Mouse (Mus musculus) lung, postnatal 0 days (tissue): ENCODE measurements around the gene Donson. TPM values are rescaled to one million over a fixed set of nuclear protein-coding genes. Genes with fewer than 3 reads are reported as not detected.

Source experiments
- ATAC-seq: fragments of 200-750 bp; cut with Nextera tagmentation; 2 replicates; pipeline ENCODE4 v1.8.0; 2017; ENCODE audit warnings: moderate library complexity
- DNase-seq: peaks from one replicate; pipeline ENCODE4 v3.0.0-alpha.2; 2016; ENCODE audit warnings: low spot score
- H3K27ac ChIP-seq: fragments of 300-500 bp; sonication (generic); 2 replicates; pipeline ENCODE4 v1.5.1; 2014; ENCODE audit warnings: antibody characterized with exemption, mild to moderate bottlenecking, low read length, mixed read lengths
- H3K27me3 ChIP-seq: fragments of 300-500 bp; sonication (generic); replicated peaks from 2 replicates; pipeline ENCODE4 v1.6.1; 2014; ENCODE audit warnings: low read length, mixed read lengths; ENCODE audit not compliant: insufficient read depth
- H3K36me3 ChIP-seq: fragments of 300-500 bp; sonication (generic); 2 replicates; pipeline ENCODE4 v1.6.1; 2014; ENCODE audit warnings: low read length, mixed read lengths; ENCODE audit not compliant: insufficient read depth
- H3K4me1 ChIP-seq: fragments of 300-500 bp; sonication (generic); 2 replicates; pipeline ENCODE4 v1.6.1; 2014; ENCODE audit warnings: antibody characterized with exemption, low read depth, low read length, mixed read lengths; ENCODE audit not compliant: insufficient read depth
- H3K4me2 ChIP-seq: fragments of 300-500 bp; sonication (generic); replicated peaks from 2 replicates; pipeline ENCODE4 v1.6.1; 2014; ENCODE audit warnings: low read depth, mild to moderate bottlenecking, low read length, moderate library complexity, mixed read lengths
- H3K4me3 ChIP-seq: fragments of 300-500 bp; sonication (generic); 2 replicates; pipeline ENCODE4 v1.5.1; 2014; ENCODE audit warnings: low read depth, low read length
- H3K9ac ChIP-seq: fragments of 300-500 bp; sonication (generic); replicated peaks from 2 replicates; pipeline ENCODE4 v1.6.1; 2014; ENCODE audit warnings: low read depth, mild to moderate bottlenecking
- H3K9me3 ChIP-seq: fragments of 300-500 bp; sonication (generic); 2 replicates; pipeline ENCODE4 v1.6.1; 2016; ENCODE audit warnings: low read length, mixed read lengths
- CTCF ChIP-seq: IDR thresholded peaks from 2 replicates; pipeline ENCODE4 v1.5.1; 2016; ENCODE audit warnings: antibody characterized with exemption, mild to moderate bottlenecking
- EP300 ChIP-seq: IDR thresholded peaks from 2 replicates; pipeline ENCODE4 v1.6.1; 2016; ENCODE audit warnings: antibody characterized with exemption, mild to moderate bottlenecking, control low read depth
- WGBS: fragments of 180-500 bp; shearing (Covaris S2); extraction: QIAGEN DNeasy Blood & Tissue Kit; methylation state at CpG from one replicate; pipeline ENCODE4 v1.1.7; 2014; 5-methylcytosine and 5-hydroxymethylcytosine counted together
- polyA plus RNA-seq: library from polyadenylated mRNA; unstranded; fragments of >200 nt; fragmentation: Nextera tagmentation; extraction: Ambion mirVana; gene quantifications from 2 replicates; pipeline ENCODE4 v1.2.1, GENCODE M21; 2015

Donson gene
- polyA plus RNA-seq, 1 experiment from 2014 or later, result 6.0 TPM

GRCm38 (mm10) chr16:91658471-91658870 is 30.1 kb downstream of the Donson start:
- no peaks in the 10 kb centered on the region for H3K9me3 ChIP-seq
- peaks cover 65% of the 10 kb centered on the region for H3K36me3 ChIP-seq
- 94% methylated on average over 5 of the region's 5 CpGs for WGBS
- TF ChIP-seq CTCF (no peak), EP300 (no peak)
- no peak overlapping the region for H3K9ac ChIP-seq
- H3K27ac ChIP-seq, result no peak overlapping the region
- DNase-seq (no peak), ATAC-seq (no peak)
- H3K4me3 ChIP-seq, result no peak overlapping the region
- H3K4me1 ChIP-seq, result no peaks in the 10 kb centered on the region
- H3K27me3 ChIP-seq, result no peaks in the 10 kb centered on the region
- H3K4me2 ChIP-seq, result no peak overlapping the region

DNA sequence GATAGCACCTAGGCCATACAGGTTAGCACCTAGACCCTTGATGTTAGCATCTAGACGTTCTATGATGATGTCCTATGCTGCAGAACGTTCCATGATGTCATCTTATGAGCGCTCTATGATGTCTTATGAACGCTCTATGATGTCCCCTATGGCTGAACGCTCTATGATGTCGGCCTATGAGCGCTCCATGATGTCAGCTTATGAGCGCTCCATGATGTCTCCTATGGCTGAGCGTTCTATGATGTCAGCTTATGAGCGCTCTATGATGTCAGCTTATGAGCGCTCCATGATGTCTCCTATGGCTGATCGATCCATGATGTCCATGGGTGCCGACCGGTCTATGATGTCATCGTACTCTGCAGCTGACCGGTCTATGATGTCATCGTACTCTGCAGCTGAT is 31.3 kb downstream of the Donson start:
- ATAC-seq, result 0 out of 2 replicates have a peak, but pooled peaks have one; percentile 21
- peaks cover 66% of the 10 kb centered on the region for H3K36me3 ChIP-seq
- H3K4me2 ChIP-seq, result no peak overlapping the region
- no peak overlapping the region for H3K9ac ChIP-seq
- no peaks in the 10 kb centered on the region for H3K9me3 ChIP-seq
- no peak overlapping the region for H3K4me3 ChIP-seq
- no peak for DNase-seq
- no peak overlapping the region for H3K27ac ChIP-seq
- no peaks in the 10 kb centered on the region for H3K4me1 ChIP-seq
- 98% methylated on average over 17 of the region's 17 CpGs for WGBS
- H3K27me3 ChIP-seq, result no peaks in the 10 kb centered on the region
- TF ChIP-seq CTCF, result no peak
- no peak for TF ChIP-seq EP300

DNA sequence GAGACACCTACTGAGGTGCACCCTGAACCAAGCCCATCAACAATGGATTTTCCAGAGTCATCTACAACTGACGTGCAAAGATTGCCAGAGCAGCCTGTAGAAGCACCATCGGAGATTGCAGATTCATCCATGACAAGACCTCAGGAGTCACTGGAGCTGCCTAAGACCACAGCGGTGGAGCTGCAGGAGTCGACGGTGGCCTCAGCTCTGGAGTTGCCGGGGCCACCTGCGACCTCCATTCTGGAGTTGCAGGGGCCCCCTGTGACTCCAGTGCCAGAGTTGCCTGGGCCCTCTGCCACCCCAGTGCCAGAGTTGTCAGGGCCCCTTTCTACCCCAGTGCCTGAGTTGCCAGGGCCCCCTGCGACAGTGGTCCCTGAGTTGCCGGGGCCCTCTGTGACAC is 33.3 kb downstream of the Donson start:
- ATAC-seq (no peak), DNase-seq (no peak)
- H3K9me3 ChIP-seq, result no peaks in the 10 kb centered on the region
- 95% methylated on average over 9 of the region's 9 CpGs for WGBS
- no peak overlapping the region for H3K4me3 ChIP-seq
- H3K27ac ChIP-seq, result no peak overlapping the region
- H3K36me3 ChIP-seq, result peaks cover 67% of the 10 kb centered on the region
- no peaks in the 10 kb centered on the region for H3K27me3 ChIP-seq
- no peaks in the 10 kb centered on the region for H3K4me1 ChIP-seq
- TF ChIP-seq EP300, result no peak
- no peak for TF ChIP-seq CTCF
- H3K4me2 ChIP-seq, result no peak overlapping the region
- H3K9ac ChIP-seq, result no peak overlapping the region

GRCm38 (mm10) chr16:91652191-91652590 is 36.4 kb downstream of the Donson start:
- Histone ChIP-seq H3K27ac (no peak overlapping the region), H3K27me3 (no peaks in the 10 kb centered on the region), H3K4me3 (no peak overlapping the region), H3K9me3 (no peaks in the 10 kb centered on the region), H3K36me3 (peaks cover 36% of the 10 kb centered on the region), H3K9ac (no peak overlapping the region), H3K4me1 (peaks cover 3% of the 10 kb centered on the region; the same call in 1 of the 2 replicates), H3K4me2 (no peak overlapping the region)
- ATAC-seq, result no peak
- TF ChIP-seq CTCF, result no peak
- no peak for TF ChIP-seq EP300
- DNase-seq, result no peak
- WGBS, result 87% methylated on average over 3 of the region's 3 CpGs

GRCm38 (mm10) chr16:91649781-91650180 is 38.8 kb downstream of the Donson start:
- no peak for ATAC-seq
- H3K27me3 ChIP-seq, result no peaks in the 10 kb centered on the region
- H3K9me3 ChIP-seq, result no peaks in the 10 kb centered on the region
- H3K4me2 ChIP-seq, result no peak overlapping the region
- no peak overlapping the region for H3K4me3 ChIP-seq
- DNase-seq, result no peak
- H3K9ac ChIP-seq, result no peak overlapping the region
- peaks cover 9% of the 10 kb centered on the region; the same call in 1 of the 2 replicates for H3K4me1 ChIP-seq
- H3K36me3 ChIP-seq, result peaks cover 14% of the 10 kb centered on the region; the same call in 1 of the 2 replicates
- TF ChIP-seq EP300 (no peak), CTCF (no peak)
- H3K27ac ChIP-seq, result no peak overlapping the region

DNA sequence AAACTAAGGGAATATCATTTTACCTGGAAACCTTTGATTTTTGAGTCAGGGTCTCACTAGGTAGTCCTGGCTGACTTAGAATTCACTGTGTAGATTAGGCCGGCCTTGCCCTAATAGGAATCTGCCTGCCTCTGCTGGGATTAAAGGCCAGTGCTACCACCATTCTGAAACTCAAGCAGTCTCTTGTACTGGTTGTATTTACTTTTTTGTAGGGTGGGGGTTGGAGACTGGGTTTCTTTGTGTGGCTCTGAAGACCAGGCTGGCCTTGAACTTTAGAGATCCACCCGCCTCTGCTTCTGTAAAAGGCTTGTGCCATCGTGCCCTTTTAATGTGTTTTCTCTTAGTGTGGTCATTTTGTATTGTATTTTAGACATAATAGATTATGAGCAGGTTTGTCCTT is 39.3 kb downstream of the Donson start:
- no peak overlapping the region for H3K27ac ChIP-seq
- 41% methylated on average over 3 of the region's 3 CpGs for WGBS
- H3K9me3 ChIP-seq, result no peaks in the 10 kb centered on the region
- DNase-seq, result no peak
- no peaks in the 10 kb centered on the region for H3K27me3 ChIP-seq
- TF ChIP-seq CTCF, result no peak
- TF ChIP-seq EP300, result no peak
- no peak overlapping the region for H3K9ac ChIP-seq
- peaks cover 9% of the 10 kb centered on the region; the same call in 1 of the 2 replicates for H3K4me1 ChIP-seq
- peak overlapping the region; percentile 56 for H3K4me2 ChIP-seq
- peak overlapping the region; percentile 20 for H3K4me3 ChIP-seq
- peaks cover 11% of the 10 kb centered on the region; the same call in 1 of the 2 replicates for H3K36me3 ChIP-seq
- no peak for ATAC-seq

- H3K36me3 ChIP-seq, result peaks cover 8% of the 10 kb centered on the region; the same call in 1 of the 2 replicates
- H3K27ac ChIP-seq, result peak overlapping the region; percentile 100
- H3K9me3 ChIP-seq, result no peaks in the 10 kb centered on the region
- WGBS, result 0% methylated on average over 25 of the region's 25 CpGs
- no peak; the same call in 1 of the 2 replicates for TF ChIP-seq EP300
- no peak for TF ChIP-seq CTCF
- H3K27me3 ChIP-seq, result no peaks in the 10 kb centered on the region
- peak overlapping the region; percentile 78 for H3K4me3 ChIP-seq
- H3K4me1 ChIP-seq, result peaks cover 9% of the 10 kb centered on the region; the same call in 1 of the 2 replicates
- DNase-seq, result peak; percentile 79
- peak overlapping the region; percentile 56 for H3K4me2 ChIP-seq
- H3K9ac ChIP-seq, result peak overlapping the region; percentile 90
- peak; percentile 62 for ATAC-seq
Measured at GRCm38 (mm10) chr16:91648220-91648550, 40.4 kb downstream of the Donson start.
